Mouse (Mus musculus) limb, embryonic 13.5 days (tissue): Measurements from ENCODE around the gene Acsl6. TPM values are rescaled to one million over a fixed set of nuclear protein-coding genes. Genes with fewer than 3 reads are reported as not detected.
"Not testable (repeated sequence)": the region's sequence is repeated elsewhere in the genome, so short reads cannot be mapped to it uniquely, and the experiment has no call there.

ENCODE experiments used
- ATAC-seq: fragments of 200-750 bp; cut with Nextera tagmentation; 2 replicates; pipeline ENCODE4 v1.8.0; 2017; ENCODE audit warnings: low read depth, moderate number of reproducible peaks, moderate TSS enrichment; ENCODE audit not compliant: low FRiP score
- H3K27ac ChIP-seq: fragments of 300-500 bp; sonication (generic); 2 replicates; pipeline ENCODE4 v1.5.1; 2015; ENCODE audit warnings: inconsistent platforms, mild to moderate bottlenecking, moderate library complexity
- H3K27me3 ChIP-seq: fragments of 300-500 bp; sonication (generic); 2 replicates; pipeline ENCODE4 v1.6.1; 2015; ENCODE audit warnings: mild to moderate bottlenecking, inconsistent platforms
- H3K36me3 ChIP-seq: fragments of 300-500 bp; sonication (generic); 2 replicates; pipeline ENCODE4 v1.6.1; 2015; ENCODE audit warnings: inconsistent platforms, mild to moderate bottlenecking, moderate library complexity
- H3K4me1 ChIP-seq: fragments of 300-500 bp; sonication (generic); 2 replicates; pipeline ENCODE4 v1.6.1; 2015; ENCODE audit warnings: inconsistent platforms
- H3K4me2 ChIP-seq: fragments of 300-500 bp; sonication (generic); replicated peaks from 2 replicates; pipeline ENCODE4 v1.6.1; 2015; ENCODE audit warnings: inconsistent platforms, mild to moderate bottlenecking, moderate library complexity
- H3K4me3 ChIP-seq: fragments of 300-500 bp; sonication (generic); 2 replicates; pipeline ENCODE4 v1.5.1; 2015; ENCODE audit warnings: moderate library complexity, mild to moderate bottlenecking, inconsistent platforms
- H3K9ac ChIP-seq: fragments of 300-500 bp; sonication (generic); 2 replicates; pipeline ENCODE4 v1.6.1; 2015; ENCODE audit warnings: mild to moderate bottlenecking, inconsistent platforms
- H3K9me3 ChIP-seq: fragments of 300-500 bp; sonication (generic); 2 replicates; pipeline ENCODE4 v1.6.1; 2016; ENCODE audit warnings: inconsistent platforms
- WGBS: fragments of 180-500 bp; shearing (Covaris S2); methylation state at CpG from one replicate; pipeline ENCODE4 v1.1.7; 2015; 5-methylcytosine and 5-hydroxymethylcytosine counted together
- polyA plus RNA-seq: library from polyadenylated mRNA; unstranded; fragments of >200 nt; fragmentation: Nextera tagmentation; extraction: Ambion mirVana; gene quantifications from 2 replicates; pipeline ENCODE4 v1.2.1, GENCODE M21; 2015

The Acsl6 gene
- polyA plus RNA-seq, 1 experiment from 2014 or later: 1.0 TPM

DNA sequence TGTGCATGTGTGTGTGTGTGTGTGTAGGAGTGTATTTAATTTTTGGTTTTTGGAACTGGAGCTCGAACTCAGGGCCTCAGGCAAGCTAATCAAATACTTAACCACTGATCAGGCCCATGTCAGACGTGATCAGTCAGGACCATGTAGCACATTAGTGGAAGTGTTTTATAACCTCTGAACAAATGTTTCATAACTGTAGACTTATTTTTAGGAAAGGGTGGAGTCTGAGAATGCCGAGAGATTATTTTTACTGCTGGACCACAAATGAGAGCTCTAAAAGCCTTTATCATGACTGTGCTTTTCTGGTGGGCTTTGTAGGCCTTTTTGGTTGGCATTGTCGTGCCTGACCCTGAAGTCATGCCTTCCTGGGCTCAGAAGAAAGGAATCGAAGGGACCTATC, 48.1 kb downstream of the Acsl6 start:
- Histone ChIP-seq H3K27me3 (no peaks in the 10 kb centered on the region), H3K4me2 (no peak overlapping the region), H3K4me3 (no peak overlapping the region), H3K36me3 (no peaks in the 10 kb centered on the region), H3K4me1 (peaks cover 8% of the 10 kb centered on the region; the same call in 1 of the 2 replicates), H3K27ac (no peak overlapping the region), H3K9ac (no peak overlapping the region), H3K9me3 (no peaks in the 10 kb centered on the region)
- no peak for ATAC-seq
- WGBS: 69% methylated on average over 5 of the region's 5 CpGs

DNA sequence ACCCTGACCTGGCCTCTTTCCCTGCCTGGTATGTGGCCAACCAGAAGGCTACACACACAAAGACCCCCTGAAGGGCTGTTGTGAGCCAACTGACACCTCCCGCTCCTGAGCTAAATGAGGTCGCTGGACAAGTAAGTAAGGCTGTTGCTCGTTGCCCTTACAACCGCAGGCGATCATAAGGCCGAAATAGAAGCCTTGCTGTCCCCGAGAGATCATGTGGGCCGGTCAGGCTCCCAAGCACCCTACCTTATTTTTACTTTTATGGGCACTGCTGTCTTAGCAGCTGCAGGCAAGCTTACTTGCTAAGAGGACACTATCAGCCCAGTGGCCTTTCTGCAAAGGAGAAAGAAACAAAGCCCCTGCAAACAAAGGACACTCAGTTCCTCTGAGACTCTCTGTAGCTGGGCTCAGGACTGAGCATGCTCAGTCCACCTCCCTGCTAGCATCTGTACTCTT, 49.6 kb downstream of the Acsl6 start:
- Histone ChIP-seq H3K36me3 (no peaks in the 10 kb centered on the region), H3K9ac (no peak overlapping the region), H3K27ac (no peak overlapping the region), H3K4me2 (no peak overlapping the region), H3K27me3 (no peaks in the 10 kb centered on the region), H3K4me1 (peaks cover 8% of the 10 kb centered on the region; the same call in 1 of the 2 replicates), H3K4me3 (no peak overlapping the region), H3K9me3 (no peaks in the 10 kb centered on the region)
- no peak for ATAC-seq
- WGBS: 22% methylated on average over 8 of the region's 8 CpGs

DNA sequence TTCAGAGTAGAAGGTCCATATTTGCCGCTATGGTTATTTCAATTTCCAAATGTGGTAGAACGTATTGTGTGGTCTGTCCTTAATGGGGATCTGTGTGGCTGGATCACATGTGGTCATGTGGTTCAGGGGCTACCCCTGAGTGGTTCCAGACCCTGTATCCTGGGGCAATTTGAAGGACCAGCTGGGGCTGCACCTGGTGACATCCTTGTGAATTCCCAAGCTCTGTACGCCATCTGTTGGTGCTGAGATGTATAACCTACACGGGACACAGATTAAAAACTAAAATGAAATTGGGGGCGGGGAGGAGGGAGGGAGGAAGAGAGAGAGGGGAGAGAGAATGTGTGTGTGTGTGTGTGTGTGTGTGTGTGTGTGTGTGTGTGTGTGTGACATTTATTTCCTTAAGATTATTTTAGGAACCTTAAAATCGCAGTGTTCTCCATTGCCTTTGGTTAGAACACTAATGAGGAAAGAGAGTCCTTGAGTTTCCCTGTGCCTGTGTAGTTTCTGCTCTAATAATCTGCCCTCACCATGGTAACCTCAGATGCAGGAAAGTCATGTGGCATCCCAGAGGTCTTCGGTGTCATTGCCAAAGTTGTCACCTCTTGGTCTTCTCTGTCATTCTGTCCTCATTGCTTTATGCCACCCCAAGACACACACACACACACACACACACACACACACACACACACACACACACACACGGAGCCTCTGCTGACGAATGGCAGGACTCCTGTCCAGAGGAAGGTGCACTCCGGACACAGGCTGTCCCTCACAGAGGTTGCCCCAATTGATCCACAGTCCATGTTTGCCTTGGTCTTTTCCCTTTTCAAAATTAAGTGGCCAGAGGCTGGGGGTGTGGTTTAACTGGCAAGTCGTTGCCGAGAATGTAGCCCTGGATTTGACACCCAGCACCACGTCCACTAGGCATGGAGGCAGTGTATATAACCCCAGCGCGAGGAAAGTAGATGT, 51.3 kb downstream of the Acsl6 start:
- Histone ChIP-seq H3K9ac (no peak overlapping the region), H3K4me2 (no peak overlapping the region), H3K36me3 (no peaks in the 10 kb centered on the region), H3K9me3 (no peaks in the 10 kb centered on the region), H3K27ac (no peak overlapping the region), H3K4me1 (peaks cover 8% of the 10 kb centered on the region; the same call in 1 of the 2 replicates), H3K27me3 (no peaks in the 10 kb centered on the region), H3K4me3 (no peak overlapping the region)
- peak; percentile 76 for ATAC-seq
- WGBS: 39% methylated on average over 15 of the region's 15 CpGs

DNA sequence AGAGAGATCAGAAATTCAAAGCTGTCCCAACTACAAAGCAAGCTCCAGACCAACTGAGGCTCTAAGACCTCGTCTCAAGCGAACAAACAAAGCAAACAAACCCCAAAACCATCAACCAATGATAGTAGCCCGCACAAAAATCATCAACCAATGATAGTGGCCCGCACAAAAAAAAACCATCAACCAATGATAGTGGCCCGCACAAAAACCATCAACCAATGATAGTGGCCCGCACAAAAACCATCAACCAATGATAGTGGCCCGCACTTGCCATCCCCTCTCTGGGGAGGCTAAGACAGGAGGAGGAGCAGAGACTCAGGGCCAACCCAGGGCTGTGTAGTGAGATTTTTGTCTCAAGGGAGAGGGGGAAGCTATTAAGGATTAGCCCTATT, 52.0 kb downstream of the Acsl6 start:
- 73% methylated on average over 7 of the region's 7 CpGs for WGBS
- no peaks in the 10 kb centered on the region for H3K9me3 ChIP-seq
- H3K27me3 ChIP-seq: no peaks in the 10 kb centered on the region
- no peaks in the 10 kb centered on the region for H3K36me3 ChIP-seq
- no peak overlapping the region for H3K4me3 ChIP-seq
- peaks cover 8% of the 10 kb centered on the region; the same call in 1 of the 2 replicates for H3K4me1 ChIP-seq
- no peak overlapping the region for H3K27ac ChIP-seq
- no peak overlapping the region for H3K9ac ChIP-seq
- no peak for ATAC-seq
- no peak overlapping the region for H3K4me2 ChIP-seq

DNA sequence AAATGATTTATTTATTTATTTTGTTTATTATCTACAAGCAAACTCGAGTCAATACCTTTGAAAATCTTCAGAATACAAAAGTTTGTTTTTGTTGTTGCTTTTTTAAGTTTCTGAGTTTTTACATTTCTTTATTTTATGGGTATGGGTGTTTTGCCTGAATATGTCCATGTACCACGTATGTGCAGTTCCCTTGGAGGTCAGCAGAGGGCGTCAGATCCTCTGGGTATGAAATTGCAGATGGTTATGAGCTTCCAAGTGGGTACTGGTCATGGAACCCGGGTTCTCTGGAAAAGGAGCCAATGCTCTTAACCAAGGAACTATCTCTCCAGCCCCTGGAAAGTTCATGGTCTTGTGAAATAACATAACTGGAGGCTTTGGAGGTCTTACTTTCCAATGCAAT, 53.1 kb downstream of the Acsl6 start:
- no peak overlapping the region for H3K4me2 ChIP-seq
- no peak for ATAC-seq
- no peak overlapping the region for H3K27ac ChIP-seq
- H3K9me3 ChIP-seq: no peaks in the 10 kb centered on the region
- H3K27me3 ChIP-seq: no peaks in the 10 kb centered on the region
- H3K4me3 ChIP-seq: no peak overlapping the region
- no peaks in the 10 kb centered on the region for H3K36me3 ChIP-seq
- peaks cover 8% of the 10 kb centered on the region; the same call in 1 of the 2 replicates for H3K4me1 ChIP-seq
- 62% methylated on average over 4 of the region's 4 CpGs for WGBS
- H3K9ac ChIP-seq: no peak overlapping the region

DNA sequence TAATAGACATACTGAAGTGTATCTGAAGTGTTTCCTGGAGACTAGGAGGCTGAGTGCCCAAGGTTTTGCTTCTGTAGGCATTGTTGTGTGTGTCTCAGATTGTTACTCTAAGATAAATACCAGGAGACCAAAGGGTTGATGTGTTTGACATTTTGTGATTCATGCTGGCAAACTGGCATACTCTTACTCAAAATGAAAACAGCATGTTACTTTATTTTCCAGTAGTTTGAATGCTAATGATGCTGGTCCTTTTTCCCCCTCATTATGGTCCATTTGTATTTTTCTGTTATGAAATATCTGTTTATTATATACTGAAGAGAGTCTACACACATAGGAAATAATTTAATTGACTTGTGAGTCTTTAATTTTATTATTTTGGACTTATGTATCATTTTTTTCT, 69.0 kb downstream of the Acsl6 start:
- Histone ChIP-seq H3K4me3 (no peak overlapping the region), H3K4me2 (no peak overlapping the region), H3K27ac (no peak overlapping the region), H3K9me3 (no peaks in the 10 kb centered on the region), H3K9ac (no peak overlapping the region), H3K36me3 (no peaks in the 10 kb centered on the region), H3K27me3 (no peaks in the 10 kb centered on the region), H3K4me1 (no peaks in the 10 kb centered on the region)
- ATAC-seq: no peak

DNA sequence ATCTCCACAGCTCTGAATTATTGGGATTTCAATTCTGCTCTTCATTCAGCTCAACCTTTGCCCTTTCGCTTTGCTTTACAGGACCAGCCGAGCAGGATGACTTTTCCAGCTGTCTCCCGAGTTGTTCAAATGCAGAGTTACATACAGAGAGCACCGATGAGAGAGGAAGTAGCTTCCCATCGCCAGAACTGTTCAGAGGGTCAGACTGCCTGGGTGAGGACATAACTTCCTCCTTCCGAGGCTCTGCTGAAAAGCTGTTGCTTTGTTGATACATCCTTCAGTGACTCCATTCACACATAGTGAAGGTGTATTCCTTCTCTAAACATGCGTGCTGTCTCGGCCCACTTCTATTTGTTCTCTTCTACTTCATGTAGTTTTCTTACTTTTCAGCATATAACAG, 86.8 kb downstream of the Acsl6 start:
- Histone ChIP-seq H3K4me1 (no peaks in the 10 kb centered on the region), H3K27ac (no peak overlapping the region), H3K36me3 (no peaks in the 10 kb centered on the region), H3K27me3 (no peaks in the 10 kb centered on the region), H3K9ac (no peak overlapping the region), H3K4me2 (no peak overlapping the region), H3K9me3 (no peaks in the 10 kb centered on the region), H3K4me3 (no peak overlapping the region)
- ATAC-seq: no peak
- WGBS: 73% methylated on average over 8 of the region's 8 CpGs

DNA sequence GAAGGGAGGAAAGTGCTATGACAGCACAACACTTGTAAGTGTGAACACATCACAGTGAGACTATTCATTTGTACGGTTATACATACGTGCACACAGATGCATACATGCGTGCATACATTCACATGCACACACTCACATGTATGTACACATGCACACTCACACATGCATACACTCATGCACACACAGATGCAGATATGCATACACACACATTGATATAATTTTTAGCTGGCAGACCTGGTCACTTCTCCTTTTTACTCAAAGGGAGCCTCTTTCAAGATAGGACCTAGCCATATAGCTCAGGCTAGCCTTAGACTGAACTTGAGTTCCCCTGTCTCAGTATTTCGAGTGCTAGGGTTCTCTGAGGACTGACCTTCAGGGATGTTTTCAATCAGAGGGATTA, 87.7 kb downstream of the Acsl6 start:
- Histone ChIP-seq H3K4me3 (no peak overlapping the region), H3K9ac (no peak overlapping the region), H3K4me1 (no peaks in the 10 kb centered on the region), H3K4me2 (no peak overlapping the region), H3K9me3 (no peaks in the 10 kb centered on the region), H3K36me3 (no peaks in the 10 kb centered on the region), H3K27me3 (no peaks in the 10 kb centered on the region), H3K27ac (no peak overlapping the region)
- WGBS: 83% methylated on average over 4 of the region's 4 CpGs
- ATAC-seq: no peak

DNA sequence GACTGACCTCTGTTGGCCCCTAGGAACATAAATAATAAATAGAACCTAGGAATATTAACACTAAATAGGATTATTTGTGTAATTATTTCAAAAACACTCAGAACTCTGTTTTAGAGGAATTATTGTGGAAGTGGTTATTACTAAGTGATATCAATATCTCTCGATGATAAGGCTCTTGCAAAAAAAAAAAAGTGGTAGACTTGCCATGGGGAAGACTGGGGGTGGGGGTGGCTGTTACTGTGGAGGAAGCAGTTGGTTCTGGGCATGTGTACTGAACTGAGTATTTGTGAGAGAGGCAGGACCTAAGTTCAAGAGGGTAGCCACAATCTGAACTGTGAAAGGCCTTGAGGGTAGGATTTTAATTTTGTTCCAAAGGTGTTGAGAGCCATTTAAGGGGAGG, 93.1 kb downstream of the Acsl6 start:
- 83% methylated on average over 1 of the region's 1 CpGs for WGBS
- Histone ChIP-seq H3K4me2 (no peak overlapping the region), H3K4me3 (no peak overlapping the region), H3K9me3 (no peaks in the 10 kb centered on the region), H3K27ac (no peak overlapping the region), H3K27me3 (no peaks in the 10 kb centered on the region), H3K9ac (no peak overlapping the region), H3K36me3 (no peaks in the 10 kb centered on the region), H3K4me1 (no peaks in the 10 kb centered on the region)
- no peak for ATAC-seq

DNA sequence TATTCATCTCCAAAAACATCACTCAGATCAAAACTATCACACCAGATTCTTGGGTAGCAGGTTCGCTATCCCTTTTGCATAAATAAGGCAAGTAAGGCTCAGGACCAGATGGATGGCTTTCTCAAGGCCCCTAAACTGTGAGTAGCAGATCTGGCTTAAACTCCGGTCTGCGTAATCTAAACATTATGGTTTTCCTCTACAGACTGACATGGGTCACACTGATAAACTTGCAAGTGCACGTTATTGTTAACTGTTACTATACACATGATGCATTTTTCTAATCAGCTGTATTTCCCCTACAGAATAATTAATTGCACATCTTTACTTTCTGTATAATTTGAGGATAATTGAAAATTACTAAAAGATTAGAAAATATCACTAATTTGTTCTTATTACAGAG, 94.5 kb downstream of the Acsl6 start:
- H3K4me3 ChIP-seq: no peak overlapping the region
- no peak overlapping the region for H3K4me2 ChIP-seq
- no peaks in the 10 kb centered on the region for H3K27me3 ChIP-seq
- no peak overlapping the region for H3K9ac ChIP-seq
- H3K9me3 ChIP-seq: no peaks in the 10 kb centered on the region
- no peaks in the 10 kb centered on the region for H3K4me1 ChIP-seq
- WGBS: 77% methylated on average over 4 of the region's 4 CpGs
- no peak for ATAC-seq
- H3K27ac ChIP-seq: no peak overlapping the region
- H3K36me3 ChIP-seq: no peaks in the 10 kb centered on the region

DNA sequence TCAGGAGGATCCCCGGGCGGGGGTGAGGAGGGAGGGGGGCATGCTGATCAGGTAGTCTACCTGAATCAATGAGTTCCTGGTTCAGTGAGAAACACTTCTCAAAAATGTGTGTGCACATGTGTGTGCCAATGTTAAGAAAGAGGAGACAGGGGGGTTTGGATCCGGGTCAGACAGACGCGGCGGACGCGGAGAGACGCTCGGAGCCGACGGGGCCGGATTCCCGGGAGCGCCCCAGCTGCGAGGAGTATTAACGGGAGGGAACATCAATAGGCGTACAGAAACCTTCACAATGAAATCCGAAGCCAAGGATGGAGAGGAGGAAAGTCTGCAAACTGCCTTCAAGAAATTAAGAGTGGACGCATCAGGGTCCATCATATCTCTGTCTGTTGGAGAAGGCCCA, 97.2 kb downstream of the Acsl6 start:
- H3K9me3 ChIP-seq, ATAC-seq, H3K4me3 ChIP-seq, H3K27me3 ChIP-seq, H3K4me1 ChIP-seq, H3K36me3 ChIP-seq, H3K27ac ChIP-seq, H3K4me2 ChIP-seq, H3K9ac ChIP-seq: not testable (repeated sequence)
- 89% methylated on average over 20 of the region's 20 CpGs for WGBS

DNA sequence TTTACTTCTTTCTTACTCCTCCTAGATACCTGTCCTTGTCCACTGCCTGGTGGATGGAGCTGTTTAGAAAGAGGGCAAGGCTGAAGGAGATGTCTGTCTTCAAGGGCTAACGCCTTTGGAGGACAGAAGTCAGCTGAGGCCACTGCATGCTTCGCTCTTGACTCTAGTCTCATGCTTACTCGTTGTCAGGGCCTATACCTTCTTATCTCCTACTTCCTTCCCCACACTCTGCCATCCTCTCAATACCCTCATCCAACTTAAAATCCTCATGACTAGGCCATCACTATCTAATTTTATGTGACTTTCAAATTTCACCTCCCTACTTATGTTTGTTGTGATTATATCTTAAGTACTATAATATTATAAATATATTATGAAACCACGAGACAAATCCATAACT, 101.3 kb downstream of the Acsl6 start:
- Histone ChIP-seq H3K4me3 (no peak overlapping the region), H3K4me1 (no peaks in the 10 kb centered on the region), H3K4me2 (no peak overlapping the region), H3K36me3 (no peaks in the 10 kb centered on the region), H3K27ac (no peak overlapping the region), H3K9me3 (no peaks in the 10 kb centered on the region), H3K27me3 (no peaks in the 10 kb centered on the region), H3K9ac (no peak overlapping the region)
- no peak for ATAC-seq
- 81% methylated on average over 4 of the region's 4 CpGs for WGBS
